Mouse (Mus musculus): ENCODE measurements at regions not wholly inside any gene's neighbourhood (a gene's known extent, or its start where the extent isn't known, plus 50 kb on each side); places are given as distances from the start of the nearest gene placed in this dataset.

DNA sequence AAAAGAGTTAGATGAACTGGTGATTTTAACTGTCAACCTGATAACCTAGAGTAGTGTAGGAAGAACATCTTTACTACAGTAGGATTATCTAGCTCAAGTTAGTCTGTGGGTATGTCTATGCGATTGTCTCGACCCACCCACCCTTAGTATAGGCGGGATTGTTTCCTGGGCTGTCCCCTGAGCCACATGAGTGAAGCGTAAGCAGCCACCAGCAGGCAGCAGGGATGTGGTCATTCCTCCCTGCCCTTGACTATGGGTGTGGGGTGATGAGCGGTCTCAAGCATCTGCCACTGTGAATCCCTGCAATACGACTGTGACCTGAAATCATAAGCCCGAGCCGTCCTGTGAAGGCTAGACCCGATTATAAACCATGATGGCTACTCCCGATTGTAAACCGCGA is 184.9 kb downstream of the Unc5cl start:
- no peaks in the 10 kb centered on the region for H3K36me3 ChIP-seq (ENCODE audit: control insufficient read depth, insufficient read depth, low read length)
- H3K9ac ChIP-seq (ENCODE audit: low read depth, low read length) = no peak overlapping the region
- intact Hi-C loops (cut with DNase I) = no loop called here
- 85% methylated on average over 12 of the region's 12 CpGs for WGBS
- DNase-seq = no peak
- TF ChIP-seq CTCF (IDR thresholded peaks at IDR 0.05) = no peak
- TF ChIP-seq POLR2A (IDR thresholded peaks at IDR 0.05; ENCODE audit: insufficient read depth, low read depth, low read length) = no peak
- no peak for TF ChIP-seq EP300 (IDR thresholded peaks at IDR 0.05; ENCODE audit: insufficient read depth, low read depth, low read length)
- H3K4me1 ChIP-seq (ENCODE audit: control insufficient read depth, insufficient read depth, low read length) = no peaks in the 10 kb centered on the region
- no peak overlapping the region for H3K27ac ChIP-seq
- no peaks in the 10 kb centered on the region for H3K79me2 ChIP-seq (replicated peaks; ENCODE audit: control insufficient read depth, insufficient read depth, low read length)
- H3K27me3 ChIP-seq (ENCODE audit: control insufficient read depth, insufficient read depth, low read length) = 0 out of 2 replicates have a peak, but pooled peaks cover 1% of the 10 kb centered on the region
- no peak overlapping the region for H3K4me3 ChIP-seq

DNA sequence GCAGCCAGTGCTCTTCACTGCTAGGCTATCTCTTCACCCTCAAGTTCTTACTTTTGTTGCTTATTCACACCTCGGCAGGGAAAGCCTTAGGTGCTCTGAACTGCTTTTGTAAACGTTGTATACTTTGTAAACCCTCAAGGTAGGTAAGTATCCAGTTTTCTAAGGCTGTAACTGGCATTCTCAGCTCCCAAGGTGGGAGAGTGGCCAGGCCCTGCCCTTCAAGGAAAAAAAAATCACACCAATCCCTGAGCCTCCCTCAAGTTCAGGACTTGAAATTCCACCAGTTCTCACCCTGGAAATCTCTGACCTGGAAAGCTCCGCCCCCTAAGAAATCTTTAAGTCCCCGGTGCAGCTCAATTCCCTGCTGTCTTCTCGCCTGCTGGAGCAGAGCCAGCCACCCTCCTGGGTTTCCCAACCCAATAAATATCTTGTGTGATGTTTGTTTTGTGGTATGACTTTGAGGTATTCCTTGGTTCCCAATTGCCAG is 188.9 kb downstream of the Unc5cl start:
- Histone ChIP-seq H3K4me1 (ENCODE audit: control insufficient read depth, insufficient read depth, low read length) (no peaks in the 10 kb centered on the region; the same call in 1 of the 2 replicates), H3K4me3 (no peak overlapping the region), H3K9ac (ENCODE audit: low read depth, low read length) (no peak overlapping the region), H3K27ac (no peak overlapping the region), H3K36me3 (ENCODE audit: control insufficient read depth, insufficient read depth, low read length) (no peaks in the 10 kb centered on the region), H3K27me3 (ENCODE audit: control insufficient read depth, insufficient read depth, low read length) (0 out of 2 replicates have a peak, but pooled peaks cover 1% of the 10 kb centered on the region), H3K79me2 (replicated peaks; ENCODE audit: control insufficient read depth, insufficient read depth, low read length) (no peaks in the 10 kb centered on the region)
- WGBS = 23% methylated on average over 5 of the region's 5 CpGs
- intact Hi-C loops (cut with DNase I) = no loop called here
- no peak for DNase-seq
- TF ChIP-seq CTCF (IDR thresholded peaks at IDR 0.05) (no peak), EP300 (IDR thresholded peaks at IDR 0.05; ENCODE audit: insufficient read depth, low read depth, low read length) (no peak), POLR2A (IDR thresholded peaks at IDR 0.05; ENCODE audit: insufficient read depth, low read depth, low read length) (no peak)

DNA sequence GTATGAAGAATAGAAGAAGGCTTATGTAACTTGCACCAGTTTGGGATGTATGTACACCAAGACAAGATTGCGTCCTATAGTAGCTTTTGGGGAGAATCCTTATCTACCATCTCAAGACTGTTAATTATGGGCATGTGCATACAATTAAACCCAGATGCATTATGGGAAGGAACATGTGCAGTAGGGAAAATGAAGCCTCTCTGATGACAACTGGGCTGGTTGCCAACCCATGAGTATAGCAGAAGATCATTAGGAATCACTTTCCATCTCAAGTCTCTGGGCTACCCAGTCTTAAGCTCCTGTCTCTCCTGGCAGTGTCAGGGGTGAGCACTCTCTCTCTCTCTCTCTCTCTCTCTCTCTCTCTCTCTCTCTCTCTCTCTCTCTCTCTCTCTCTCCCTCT is 190.4 kb downstream of the Unc5cl start:
- Histone ChIP-seq H3K4me3 (no peak overlapping the region), H3K27ac (no peak overlapping the region), H3K79me2 (replicated peaks; ENCODE audit: control insufficient read depth, insufficient read depth, low read length) (no peaks in the 10 kb centered on the region), H3K36me3 (ENCODE audit: control insufficient read depth, insufficient read depth, low read length) (no peaks in the 10 kb centered on the region), H3K4me1 (ENCODE audit: control insufficient read depth, insufficient read depth, low read length) (no peaks in the 10 kb centered on the region; the same call in 1 of the 2 replicates), H3K27me3 (ENCODE audit: control insufficient read depth, insufficient read depth, low read length) (0 out of 2 replicates have a peak, but pooled peaks cover 1% of the 10 kb centered on the region), H3K9ac (ENCODE audit: low read depth, low read length) (no peak overlapping the region)
- no peak for DNase-seq
- TF ChIP-seq CTCF (IDR thresholded peaks at IDR 0.05) = no peak
- TF ChIP-seq POLR2A (IDR thresholded peaks at IDR 0.05; ENCODE audit: insufficient read depth, low read depth, low read length) = no peak
- TF ChIP-seq EP300 (IDR thresholded peaks at IDR 0.05; ENCODE audit: insufficient read depth, low read depth, low read length) = no peak
- 94% methylated on average over 1 of the region's 1 CpGs for WGBS
- intact Hi-C loops (cut with DNase I) = no loop called here

DNA sequence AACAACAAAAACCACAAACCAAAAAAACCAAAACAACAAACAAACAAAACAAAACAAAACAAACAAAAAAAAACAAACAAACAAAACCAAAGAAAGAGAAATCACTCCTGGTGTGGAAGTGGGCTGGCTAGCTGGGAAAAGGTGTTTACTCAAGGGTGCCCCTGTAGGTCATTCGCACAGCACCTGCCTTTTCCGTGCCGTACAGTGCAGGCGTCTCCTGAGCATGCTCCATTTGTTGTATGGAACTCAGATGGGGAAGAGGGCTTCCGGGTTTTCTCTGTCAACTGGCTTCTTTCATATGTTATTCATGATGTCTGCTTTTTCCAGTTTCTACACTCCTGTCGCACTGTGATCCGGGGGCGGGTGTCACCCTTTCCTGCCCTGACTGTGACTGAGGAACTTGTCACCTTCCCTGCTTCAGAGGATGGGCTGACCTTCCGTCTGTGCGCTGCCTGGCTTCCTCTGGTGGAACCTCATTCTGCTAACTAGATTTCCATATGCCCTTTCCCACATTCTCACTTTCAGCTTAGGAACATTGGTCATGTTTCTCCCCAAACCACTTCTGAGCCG is 192.0 kb downstream of the Unc5cl start:
- no peaks in the 10 kb centered on the region for H3K36me3 ChIP-seq (ENCODE audit: control insufficient read depth, insufficient read depth, low read length)
- no peak overlapping the region for H3K27ac ChIP-seq
- TF ChIP-seq CTCF (IDR thresholded peaks at IDR 0.05) (no peak), EP300 (IDR thresholded peaks at IDR 0.05; ENCODE audit: insufficient read depth, low read depth, low read length) (no peak), POLR2A (IDR thresholded peaks at IDR 0.05; ENCODE audit: insufficient read depth, low read depth, low read length) (no peak)
- no peak overlapping the region for H3K4me3 ChIP-seq
- H3K79me2 ChIP-seq (replicated peaks; ENCODE audit: control insufficient read depth, insufficient read depth, low read length) = no peaks in the 10 kb centered on the region
- no peak overlapping the region for H3K9ac ChIP-seq (ENCODE audit: low read depth, low read length)
- WGBS = 43% methylated on average over 11 of the region's 11 CpGs
- H3K27me3 ChIP-seq (ENCODE audit: control insufficient read depth, insufficient read depth, low read length) = no peaks in the 10 kb centered on the region
- intact Hi-C loops (cut with DNase I) = no loop called here
- DNase-seq = no peak
- no peaks in the 10 kb centered on the region; the same call in 1 of the 2 replicates for H3K4me1 ChIP-seq (ENCODE audit: control insufficient read depth, insufficient read depth, low read length)

DNA sequence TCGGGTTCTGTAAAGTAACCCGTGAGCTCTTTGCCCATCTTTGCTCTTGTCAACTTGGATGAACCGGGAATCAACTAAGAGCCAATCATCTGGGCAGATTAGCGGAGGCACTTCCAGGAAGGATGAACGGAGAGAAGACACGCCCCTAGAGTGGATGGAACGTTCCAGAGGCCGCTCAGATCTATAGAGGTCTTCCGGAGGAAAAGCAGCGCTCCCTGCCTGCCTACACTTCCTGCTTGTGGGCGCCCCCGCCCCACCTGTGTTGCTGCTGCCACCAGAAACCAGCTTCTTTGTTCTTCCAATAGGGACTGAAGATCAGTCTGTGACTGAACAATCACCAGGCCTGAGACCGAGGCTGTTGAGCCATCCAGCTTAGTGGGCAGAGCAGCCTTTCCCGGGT is 192.7 kb downstream of the Unc5cl start:
- H3K27ac ChIP-seq = no peak overlapping the region
- no peaks in the 10 kb centered on the region for H3K27me3 ChIP-seq (ENCODE audit: control insufficient read depth, insufficient read depth, low read length)
- 39% methylated on average over 14 of the region's 14 CpGs for WGBS
- TF ChIP-seq POLR2A (IDR thresholded peaks at IDR 0.05; ENCODE audit: insufficient read depth, low read depth, low read length) (no peak), EP300 (IDR thresholded peaks at IDR 0.05; ENCODE audit: insufficient read depth, low read depth, low read length) (no peak), CTCF (IDR thresholded peaks at IDR 0.05) (no peak)
- no peak for DNase-seq
- H3K79me2 ChIP-seq (replicated peaks; ENCODE audit: control insufficient read depth, insufficient read depth, low read length) = no peaks in the 10 kb centered on the region
- H3K4me1 ChIP-seq (ENCODE audit: control insufficient read depth, insufficient read depth, low read length) = no peaks in the 10 kb centered on the region; the same call in 1 of the 2 replicates
- H3K4me3 ChIP-seq = no peak overlapping the region
- intact Hi-C loops (cut with DNase I) = no loop called here
- no peaks in the 10 kb centered on the region for H3K36me3 ChIP-seq (ENCODE audit: control insufficient read depth, insufficient read depth, low read length)
- H3K9ac ChIP-seq (ENCODE audit: low read depth, low read length) = no peak overlapping the region

DNA sequence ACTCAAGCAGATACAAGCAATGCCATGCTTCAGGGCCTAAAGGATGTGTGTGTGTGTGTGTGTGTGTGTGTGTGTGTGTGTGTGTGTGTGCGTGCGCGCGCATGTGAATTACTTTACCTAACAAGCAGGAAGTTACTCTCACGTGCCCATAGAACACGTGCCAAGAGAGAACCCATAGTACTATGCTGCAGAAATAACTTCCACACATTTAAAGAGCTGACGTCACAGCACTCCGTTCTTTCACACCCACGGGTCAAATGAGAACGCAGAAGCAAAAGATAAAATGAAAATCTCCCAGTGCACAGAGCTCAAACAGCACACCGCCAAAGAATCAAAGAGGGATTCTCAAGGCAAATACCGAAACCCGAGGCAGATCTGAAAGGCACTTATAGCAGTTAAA is 195.9 kb downstream of the Unc5cl start:
- H3K27me3 ChIP-seq (ENCODE audit: control insufficient read depth, insufficient read depth, low read length) = no peaks in the 10 kb centered on the region
- 61% methylated on average over 13 of the region's 13 CpGs for WGBS
- H3K36me3 ChIP-seq (ENCODE audit: control insufficient read depth, insufficient read depth, low read length) = no peaks in the 10 kb centered on the region
- no peaks in the 10 kb centered on the region for H3K79me2 ChIP-seq (replicated peaks; ENCODE audit: control insufficient read depth, insufficient read depth, low read length)
- no peak overlapping the region for H3K27ac ChIP-seq
- no peak overlapping the region for H3K4me3 ChIP-seq
- TF ChIP-seq CTCF (IDR thresholded peaks at IDR 0.05) = no peak
- TF ChIP-seq EP300 (IDR thresholded peaks at IDR 0.05; ENCODE audit: insufficient read depth, low read depth, low read length) = no peak
- no peak for TF ChIP-seq POLR2A (IDR thresholded peaks at IDR 0.05; ENCODE audit: insufficient read depth, low read depth, low read length)
- no peak overlapping the region for H3K9ac ChIP-seq (ENCODE audit: low read depth, low read length)
- no peak for DNase-seq
- intact Hi-C loops (cut with DNase I) = no loop called here
- no peaks in the 10 kb centered on the region; the same call in 1 of the 2 replicates for H3K4me1 ChIP-seq (ENCODE audit: control insufficient read depth, insufficient read depth, low read length)

Measured in heart, adult 2 months (tissue).